Mouse (Mus musculus) brain, embryonic 14.5 days (tissue): Measurements from ENCODE around the gene 1700093K21Rik.

Experiments used
- CTCF ChIP-seq: fragments of 200-500 bp; IDR thresholded peaks from 2 replicates; pipeline ENCODE4 v1.5.1; 2012; ENCODE audit warnings: inconsistent platforms, mild to moderate bottlenecking, moderate library complexity, borderline replicate concordance; ENCODE audit not compliant: insufficient read depth, insufficient read length; ENCODE audit errors: extremely low read depth
- POLR2A ChIP-seq: fragments of 200-500 bp; IDR thresholded peaks from 2 replicates; pipeline ENCODE4 v1.6.1; 2012; ENCODE audit warnings: mild to moderate bottlenecking, inconsistent platforms, borderline replicate concordance; ENCODE audit not compliant: poor library complexity, insufficient read depth, insufficient read length, severe bottlenecking; ENCODE audit errors: extremely low read depth

DNA sequence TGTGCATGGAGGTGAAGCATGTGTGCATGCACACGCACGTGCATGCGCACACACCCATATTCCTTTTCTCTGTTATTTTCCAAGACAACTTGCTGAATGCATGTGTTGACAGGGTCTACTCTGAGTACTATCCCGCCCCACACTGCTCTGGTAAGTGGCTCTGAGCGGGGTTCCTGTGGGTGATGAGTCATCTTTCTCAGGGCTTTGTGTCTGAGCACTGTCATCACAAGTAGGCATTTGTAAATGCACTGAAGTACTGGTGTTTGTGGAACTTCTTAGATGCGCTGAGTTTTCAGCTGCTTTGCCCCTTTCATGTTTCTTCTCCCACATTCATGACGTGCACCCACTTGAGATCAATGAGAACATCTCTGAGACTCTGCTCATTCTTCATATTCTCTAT lies 49.2 kb upstream of the 1700093K21Rik start:
- TF ChIP-seq CTCF = no peak
- TF ChIP-seq POLR2A = no peak
